Mouse (Mus musculus) c-Kit-negative CD71-positive TER-119-positive erythroid progenitor cells, embryonic 14.5 days (primary cell): ENCODE results near the gene Kcnab1.
A peak's percentile ranks its signal among the peaks of the same experiment; 100 is the strongest.

Source experiments
- DNase-seq: peaks from one replicate; pipeline ENCODE4 v3.0.0-alpha.2; 2013; ENCODE audit warnings: low read depth, low spot score

The Kcnab1 gene

DNA sequence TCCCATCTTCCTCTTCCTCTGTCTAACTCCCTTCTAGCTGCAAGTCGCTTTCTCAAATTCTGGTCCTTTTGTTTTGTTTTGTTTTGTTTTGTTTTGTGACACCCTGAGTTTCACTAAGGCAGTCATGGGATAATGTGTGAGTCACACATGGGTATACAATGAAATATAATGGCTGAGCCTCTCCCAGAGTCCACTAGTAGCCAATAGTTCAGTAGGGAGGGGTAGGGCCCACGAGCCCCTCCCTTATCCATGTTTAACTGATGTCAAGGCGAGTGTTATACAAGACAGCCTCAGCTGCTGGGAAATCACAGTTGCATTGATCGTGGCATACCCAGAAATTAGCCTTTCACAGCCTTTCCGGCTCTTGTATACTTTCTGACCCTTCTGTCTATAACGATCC lies 206.7 kb downstream of the Kcnab1 start:
- no peak for DNase-seq

DNA sequence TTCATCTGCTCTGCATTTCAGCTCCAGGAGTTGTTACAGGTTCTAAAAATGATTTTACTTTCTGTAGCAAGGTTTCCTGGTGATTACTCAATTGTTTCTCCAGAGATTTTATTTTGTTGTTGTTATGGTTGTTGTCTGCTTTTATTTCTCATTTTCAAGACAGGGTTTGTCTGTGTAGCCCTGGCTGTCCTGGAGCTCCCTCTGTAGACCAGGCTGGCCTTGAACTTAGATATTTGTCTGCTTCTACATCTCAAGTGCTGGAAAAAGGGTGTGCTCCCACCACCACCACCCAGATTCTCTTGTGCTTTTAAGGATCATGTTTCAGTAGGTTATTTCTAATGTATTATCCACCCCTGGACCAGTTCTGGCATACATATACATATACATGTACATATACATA lies 207.6 kb downstream of the Kcnab1 start:
- no peak for DNase-seq

DNA sequence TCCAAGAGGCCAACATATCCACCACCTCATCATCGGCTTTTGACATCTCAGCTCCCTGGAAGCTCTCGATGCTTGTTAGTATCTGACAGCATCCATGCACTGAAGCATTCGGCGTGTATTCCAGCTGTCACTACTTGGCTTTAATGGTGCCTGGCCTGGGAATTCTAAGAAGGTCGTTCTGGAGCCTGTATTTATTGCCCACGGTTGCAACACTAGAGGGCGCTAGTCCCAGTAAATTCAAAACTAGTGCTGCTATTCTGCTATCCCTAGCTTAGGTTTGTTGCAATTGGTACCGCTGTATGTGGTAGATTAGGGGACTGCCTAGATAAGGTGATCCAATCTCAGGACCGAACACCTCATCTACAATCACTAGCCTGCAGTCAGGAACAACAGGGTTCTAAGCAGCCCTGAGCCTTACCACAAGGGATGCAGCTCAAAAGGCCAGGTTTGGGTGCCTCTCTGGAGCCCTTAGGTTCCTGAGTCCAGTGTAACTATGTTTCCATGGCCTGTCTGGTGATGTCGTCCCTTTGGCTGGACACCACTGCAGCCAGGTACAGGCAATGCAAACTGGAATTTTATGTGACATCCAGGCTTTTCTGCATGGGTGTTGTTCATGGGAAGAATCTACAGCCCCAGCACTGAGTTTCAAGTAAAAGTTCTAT lies 208.8 kb downstream of the Kcnab1 start:
- peak; percentile 8 for DNase-seq

DNA sequence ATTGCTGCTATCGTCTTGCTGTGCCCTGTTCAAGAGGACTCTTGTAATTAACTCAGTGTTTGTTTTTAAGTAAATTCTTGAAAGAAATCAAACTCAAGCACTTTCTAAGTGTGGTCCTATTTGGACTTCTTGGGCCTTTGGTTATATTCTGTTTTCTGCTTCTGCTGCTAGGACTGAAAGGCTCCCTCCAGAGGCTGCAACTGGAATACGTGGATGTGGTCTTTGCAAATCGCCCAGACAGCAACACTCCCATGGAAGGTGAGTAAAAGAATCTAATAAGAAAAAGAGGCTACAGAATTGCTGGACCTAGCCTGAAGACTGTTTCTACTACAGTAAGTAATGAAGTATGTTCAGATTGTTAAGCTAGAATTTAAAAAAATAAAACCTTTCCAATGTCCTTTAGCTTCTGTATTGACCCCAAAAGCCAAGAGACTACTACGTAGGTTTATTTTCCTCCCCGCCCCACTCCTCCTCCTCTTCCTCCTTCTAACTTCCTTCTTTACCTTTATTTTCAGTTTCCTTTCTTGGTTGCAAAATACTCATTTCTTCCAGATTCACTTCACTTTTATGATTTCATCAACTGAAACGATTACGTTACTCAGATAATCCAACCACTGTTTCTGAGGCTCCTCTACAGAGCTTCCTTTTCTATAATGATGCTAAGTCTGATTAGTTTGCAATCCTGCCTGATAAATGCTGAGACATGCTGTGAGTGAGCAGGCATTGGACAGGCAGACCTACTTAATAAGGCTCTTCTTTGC lies 210.2 kb downstream of the Kcnab1 start:
- no peak for DNase-seq

DNA sequence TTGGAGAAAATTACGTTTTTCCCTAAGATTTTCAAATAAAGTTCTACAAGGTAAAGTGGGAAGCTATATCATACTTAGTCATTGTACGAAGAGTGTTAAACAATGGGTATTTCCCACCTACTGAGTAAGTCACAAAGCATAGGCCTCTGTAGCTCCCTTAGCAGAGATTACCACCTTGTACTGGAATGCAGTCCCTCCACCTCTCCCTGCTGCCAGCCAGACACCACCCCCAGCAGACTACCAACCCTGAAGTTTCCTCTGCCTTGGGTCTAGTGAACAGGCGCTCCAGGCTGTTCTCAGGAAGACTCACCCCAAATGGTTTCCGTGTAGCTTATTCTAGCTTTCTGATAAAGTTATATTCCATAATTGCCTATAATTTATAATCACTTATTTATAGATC lies 211.8 kb downstream of the Kcnab1 start:
- no peak for DNase-seq

DNA sequence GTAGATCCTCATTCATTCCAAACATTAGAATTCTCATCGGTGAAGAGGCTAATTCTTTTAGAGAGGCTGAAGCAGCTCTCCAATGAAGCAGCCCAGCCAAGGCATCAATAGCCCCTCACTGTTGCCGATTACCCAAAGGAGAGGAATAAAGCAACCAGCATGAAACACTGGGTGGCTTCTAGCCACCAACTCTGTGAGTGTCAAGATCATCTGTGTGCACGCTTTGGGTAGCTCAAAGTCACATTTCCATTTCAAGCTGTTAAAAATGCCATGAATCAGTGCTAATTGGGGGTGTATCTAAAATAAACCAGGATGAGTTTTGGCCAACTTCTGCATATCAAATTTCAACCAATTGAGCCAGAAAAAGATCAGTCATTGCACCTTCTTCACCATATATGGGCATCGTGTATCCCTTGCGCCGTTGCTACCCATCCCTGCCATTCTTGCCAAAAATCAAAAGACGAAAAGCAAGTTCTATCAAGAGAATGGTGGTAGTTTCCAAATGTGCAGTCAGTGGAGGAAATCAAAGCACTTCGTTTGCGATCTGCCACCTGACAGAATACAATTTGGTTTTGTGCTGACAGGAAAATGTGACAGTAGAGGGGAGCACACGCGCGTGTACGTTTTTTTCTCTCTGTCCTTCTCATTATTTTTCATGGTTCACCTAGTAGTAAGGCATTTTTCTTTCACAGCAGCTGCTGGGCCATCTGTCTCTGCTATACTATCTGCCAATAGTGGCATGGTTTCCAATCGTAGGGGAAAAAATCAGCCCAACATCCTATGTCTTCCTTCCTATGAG lies 213.0 kb downstream of the Kcnab1 start:
- DNase-seq = no peak

DNA sequence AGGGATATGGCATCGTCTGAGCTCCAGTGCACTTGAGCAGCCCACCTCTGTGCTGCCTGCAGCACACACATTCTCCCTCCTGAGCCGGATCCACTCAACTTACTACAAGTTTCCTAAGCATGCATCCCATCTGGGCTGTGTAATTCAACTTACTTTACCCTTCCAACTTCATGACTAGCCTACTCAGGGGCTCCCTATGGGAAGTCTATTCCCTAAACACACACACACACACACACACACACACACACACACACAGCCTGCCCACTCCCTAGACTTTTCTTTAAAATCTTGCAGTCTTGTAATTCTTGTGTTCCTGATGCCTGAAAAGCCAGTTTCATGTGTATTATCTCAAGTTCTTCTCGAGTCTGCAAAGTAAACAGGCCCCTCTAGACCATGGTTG lies 216.1 kb downstream of the Kcnab1 start:
- no peak for DNase-seq

DNA sequence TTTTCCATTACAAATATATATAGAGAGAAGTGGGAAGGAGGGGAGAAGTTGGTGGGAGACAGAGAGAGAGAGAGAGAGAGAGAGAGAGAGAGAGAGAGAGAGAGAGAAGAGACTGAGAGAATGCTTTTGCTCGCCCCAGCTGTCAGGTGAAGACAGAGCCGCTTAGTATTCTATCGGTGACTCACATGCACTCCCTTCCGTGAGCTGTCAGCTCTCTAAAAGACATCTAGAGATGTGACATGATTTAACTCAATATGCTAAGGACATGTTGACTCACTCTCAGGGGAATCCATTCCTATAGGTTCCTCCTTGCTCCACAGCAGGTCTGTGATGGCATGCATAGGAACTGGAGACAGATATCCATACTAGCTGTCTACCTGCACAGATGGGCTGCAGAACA lies 219.6 kb downstream of the Kcnab1 start:
- DNase-seq = no peak

DNA sequence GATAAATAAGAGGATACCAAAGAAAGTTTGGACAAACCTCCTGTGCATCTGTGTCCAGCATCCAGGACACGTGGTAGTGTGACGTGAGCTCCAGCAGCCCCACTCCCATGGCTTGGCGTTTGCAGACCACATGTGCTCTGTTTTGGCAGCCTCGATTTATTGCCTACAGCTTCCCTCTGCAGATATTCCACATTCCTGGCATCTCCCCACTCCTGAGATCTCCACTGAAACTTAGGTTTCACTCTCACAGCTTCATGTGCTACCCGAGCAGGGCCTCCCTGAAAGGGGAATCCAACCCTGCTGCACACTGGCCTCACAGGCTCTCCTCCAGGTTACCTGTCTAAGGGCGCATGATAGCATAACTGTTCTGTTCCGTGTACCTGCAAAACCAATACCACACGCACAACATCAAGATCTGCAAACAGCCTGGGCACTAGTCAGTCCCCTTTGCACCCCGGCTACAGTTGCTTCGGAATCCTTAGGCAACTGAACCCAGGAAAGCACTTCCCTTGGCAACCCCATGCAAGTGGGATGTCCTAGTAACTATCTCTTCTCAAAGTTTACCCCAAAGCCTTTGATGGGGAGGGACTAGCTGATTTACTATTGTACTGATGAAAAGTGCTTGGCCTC lies 228.8 kb downstream of the Kcnab1 start:
- no peak for DNase-seq

DNA sequence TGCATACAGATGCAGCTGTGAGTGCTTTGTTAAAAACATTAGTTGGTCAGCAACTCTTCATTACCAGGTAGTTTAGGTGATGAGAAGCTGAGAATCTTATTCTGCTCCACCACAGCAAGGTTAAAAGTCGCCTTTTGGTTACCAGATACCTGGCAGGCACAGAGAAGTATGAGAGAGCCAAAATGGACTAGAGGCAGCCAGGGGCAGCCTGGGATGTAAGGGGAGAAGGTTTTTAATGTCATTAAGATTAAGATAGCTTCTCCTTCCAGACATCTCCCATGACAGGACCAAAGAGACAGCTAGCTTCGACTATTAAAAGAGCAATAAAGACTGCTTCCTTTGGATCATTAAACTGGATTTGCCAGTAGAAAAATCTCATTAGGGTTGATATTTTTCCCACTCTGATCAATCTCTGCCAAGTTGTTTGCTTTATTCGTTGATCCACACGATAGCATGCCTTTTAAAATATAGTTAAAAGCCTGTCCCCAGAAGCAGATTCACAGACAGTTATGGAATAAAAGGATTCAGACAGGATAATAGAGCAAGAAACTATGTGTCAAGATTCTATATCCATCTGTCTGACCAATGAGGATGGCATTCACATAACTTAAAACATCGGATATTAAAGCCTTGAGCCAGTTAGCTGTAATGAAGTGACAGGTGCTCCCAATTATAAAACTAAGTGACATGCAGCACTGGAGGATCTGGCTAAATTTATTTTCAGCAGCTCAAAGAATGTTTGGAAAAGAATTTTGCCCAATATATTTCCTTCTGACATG lies 231.2 kb downstream of the Kcnab1 start:
- no peak for DNase-seq

DNA sequence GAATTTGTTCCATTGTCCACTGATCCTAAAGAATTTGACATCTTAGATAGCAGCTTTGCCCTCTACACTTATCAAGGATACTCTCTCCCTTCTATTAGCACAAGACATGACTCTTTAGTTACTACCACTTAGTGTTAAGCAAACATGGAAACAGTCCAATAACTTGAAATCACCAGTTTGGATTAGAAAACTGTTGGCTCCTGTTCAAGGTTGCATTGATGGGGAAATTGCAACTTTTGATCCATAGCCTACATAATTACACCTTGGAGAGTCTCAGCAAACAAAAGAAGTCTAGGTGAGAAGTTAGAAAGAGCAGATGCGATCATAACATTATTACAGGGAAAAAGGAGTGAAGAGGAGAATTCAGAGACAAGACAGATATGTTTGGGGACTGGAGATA lies 237.0 kb downstream of the Kcnab1 start:
- no peak for DNase-seq

DNA sequence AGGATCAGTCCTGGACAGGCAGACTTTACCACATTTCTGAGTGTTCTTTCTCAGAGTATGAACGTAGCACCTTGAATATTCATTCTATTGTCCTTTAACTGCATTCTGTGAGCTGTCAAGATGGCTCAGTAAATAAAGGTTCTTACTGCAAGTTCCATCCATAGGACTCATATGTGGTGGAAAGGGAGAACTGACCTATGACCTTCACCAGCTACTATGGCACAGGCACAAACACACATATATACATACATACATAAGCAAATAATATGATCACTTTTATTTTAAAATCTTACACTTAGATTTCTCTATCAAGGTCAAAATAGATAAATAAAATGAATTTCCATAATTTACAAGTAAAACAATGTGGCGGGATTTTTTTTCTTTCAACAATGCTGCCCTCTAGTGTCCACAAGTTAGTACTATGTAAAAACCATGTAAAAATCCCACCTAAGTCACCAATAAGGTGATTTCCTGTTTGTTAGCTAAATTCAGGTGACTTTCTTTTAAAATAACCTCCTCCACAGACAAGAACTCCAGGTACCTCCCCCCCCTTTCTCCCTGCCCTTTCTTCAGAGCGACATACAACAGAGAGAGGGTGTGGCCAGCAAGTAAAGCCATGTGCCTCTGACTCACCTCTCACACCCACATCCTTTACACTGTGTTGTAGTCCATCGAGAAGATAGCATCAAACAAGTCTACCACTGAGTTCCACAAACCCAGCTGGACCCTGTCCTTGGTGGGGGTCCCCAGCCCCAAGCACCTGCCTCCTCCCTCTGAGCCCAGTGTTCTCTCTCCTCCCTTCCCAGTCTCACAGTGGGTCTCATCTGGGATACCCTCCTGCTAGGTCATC lies 243.3 kb downstream of the Kcnab1 start:
- DNase-seq = no peak

DNA sequence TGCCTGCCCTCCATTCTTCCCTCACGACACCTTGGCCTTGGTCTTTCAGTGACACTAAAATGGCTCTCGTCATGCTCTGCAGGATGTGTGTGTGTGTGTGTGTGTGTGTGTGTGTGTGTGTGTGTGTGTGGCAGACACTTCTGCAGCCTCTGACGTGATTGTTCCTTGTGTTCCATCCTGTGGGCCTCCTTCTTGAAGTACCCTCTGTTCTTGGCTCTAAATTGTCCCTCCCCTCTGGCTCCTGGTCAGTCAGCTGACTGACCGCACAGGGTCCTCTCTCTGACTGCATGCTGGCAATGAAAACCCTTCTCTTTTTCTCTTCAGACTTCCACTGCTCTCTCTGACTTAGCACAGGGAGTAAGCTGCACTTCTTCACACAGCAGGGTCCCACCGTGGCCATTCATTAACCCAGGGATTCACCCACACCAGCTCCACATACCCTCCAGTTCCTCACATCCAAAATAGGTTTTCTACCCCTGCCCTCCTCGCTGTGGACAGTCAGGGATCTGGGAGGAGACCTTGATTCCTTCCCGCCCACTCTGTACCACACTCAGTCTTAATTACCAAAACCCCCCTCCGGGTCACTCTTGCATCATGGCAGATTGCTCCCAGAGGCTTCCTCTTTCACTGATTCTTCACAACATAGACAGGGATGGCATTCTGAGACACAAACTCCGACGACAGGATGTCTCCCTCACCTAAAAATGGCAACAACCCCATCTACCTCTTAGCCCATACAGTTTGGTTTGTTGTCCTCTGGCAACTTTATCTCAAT lies 244.3 kb downstream of the Kcnab1 start:
- DNase-seq = no peak

DNA sequence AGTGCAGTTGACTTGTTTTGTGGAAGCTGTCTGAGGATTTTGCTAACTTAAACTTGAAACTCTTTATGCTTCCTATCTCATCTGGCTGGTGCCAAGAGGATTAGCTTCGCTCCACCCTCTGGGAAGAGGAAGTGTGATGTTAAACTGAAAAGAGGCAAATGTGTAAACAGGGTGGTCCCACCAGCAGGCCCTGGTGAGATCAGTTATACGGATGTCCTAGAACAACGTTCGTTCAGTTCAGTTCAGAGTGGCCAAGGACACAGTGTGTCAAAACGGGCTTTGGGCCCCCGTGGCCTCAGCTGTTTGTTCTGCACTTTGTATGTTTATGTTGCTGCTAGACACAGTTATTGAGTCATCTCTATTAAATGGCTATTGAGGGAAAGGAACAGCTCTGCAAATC lies 246.3 kb downstream of the Kcnab1 start:
- no peak for DNase-seq

DNA sequence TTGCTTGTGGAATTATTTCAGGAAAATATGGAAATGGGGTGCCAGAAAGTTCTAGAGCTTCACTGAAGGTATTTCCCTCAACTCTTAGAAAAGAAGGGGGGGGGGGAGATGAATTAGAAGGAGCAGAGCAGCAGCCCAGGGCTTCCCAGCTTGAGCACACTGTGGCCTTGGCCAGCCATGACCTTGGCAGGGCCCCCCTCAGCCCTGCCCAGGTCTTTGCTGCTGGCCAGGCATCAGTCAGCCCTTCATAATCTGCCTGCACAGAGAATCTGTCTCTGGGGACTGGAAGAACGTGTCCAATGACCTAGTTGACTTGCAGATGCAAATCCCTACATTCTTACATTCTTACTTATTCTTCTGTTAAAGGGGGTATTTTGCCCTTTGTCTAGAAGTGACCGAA lies 249.1 kb downstream of the Kcnab1 start:
- DNase-seq = no peak

DNA sequence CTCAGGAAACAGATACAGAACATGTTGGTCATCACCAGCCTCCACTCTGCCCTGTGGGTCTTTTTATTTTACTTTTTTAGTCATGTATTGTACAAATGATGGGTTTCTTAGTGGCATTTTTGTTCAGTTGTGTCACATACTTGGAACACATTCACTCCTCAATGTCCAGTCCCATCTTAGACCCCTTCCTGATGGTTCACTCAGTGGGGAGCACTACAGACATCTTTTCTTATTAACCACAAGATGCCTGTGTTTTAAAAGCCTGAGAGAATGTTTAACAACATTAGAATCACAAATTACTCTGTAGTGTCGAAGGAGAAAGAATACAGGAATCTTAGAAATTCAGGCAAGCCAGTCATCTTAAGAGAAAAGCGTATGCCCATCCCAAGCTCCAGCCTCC lies 249.7 kb downstream of the Kcnab1 start:
- DNase-seq = no peak

DNA sequence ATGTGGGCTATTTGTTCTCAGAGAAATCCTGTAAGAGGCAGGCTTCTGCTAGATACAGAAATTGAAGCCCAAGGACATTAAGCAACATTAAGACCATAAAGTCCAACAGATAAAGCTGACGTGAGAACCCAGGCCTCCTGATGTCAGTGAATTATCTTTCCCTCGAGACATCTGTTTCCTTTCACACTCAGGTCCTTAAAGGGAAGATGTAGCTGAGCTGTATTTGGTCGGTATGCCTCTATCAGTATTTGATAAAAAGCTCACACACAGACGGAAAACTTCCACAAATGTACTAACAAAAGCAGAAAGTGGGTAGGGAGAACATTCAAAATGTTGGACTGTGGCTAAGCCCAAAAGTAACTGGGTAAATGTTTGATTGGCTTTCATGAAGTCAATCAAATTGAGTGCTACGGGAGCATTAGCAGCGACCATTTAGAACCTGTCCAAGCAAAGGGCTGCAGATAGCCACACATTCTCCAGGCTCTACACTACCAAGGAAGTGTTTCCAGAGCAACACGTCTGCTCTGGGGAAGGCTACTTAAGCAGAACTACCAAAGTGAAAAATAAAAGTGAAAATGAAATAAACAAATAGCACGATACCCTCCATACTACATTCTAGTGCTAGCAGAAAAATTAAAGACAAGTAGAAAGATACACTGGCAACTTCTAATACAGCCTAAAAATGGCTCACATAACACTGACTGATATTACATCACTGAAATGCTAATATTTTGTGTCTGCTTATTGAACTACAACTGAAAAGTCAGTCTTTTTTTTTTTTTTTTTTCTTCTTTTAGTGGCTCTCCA lies 251.2 kb downstream of the Kcnab1 start:
- DNase-seq = no peak

DNA sequence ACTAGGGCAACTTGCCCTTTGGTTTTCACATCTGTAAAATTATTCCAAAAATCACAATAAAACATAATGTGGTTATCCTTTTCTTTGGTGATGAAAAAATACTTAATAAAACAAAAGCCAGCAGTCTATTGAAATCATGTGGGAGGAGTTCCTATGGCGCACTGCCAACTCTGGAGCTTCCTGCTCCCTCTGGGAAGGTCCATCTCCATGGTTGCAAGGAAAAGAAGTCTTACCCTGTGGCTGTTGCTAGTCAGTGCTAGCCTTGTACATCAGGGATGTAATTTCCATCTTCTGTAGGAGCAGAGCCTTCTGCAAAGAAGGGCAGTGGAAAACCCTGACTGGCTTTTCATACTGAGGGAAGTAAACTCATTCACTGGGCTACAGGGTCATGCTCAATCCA lies 254.3 kb downstream of the Kcnab1 start:
- no peak for DNase-seq

DNA sequence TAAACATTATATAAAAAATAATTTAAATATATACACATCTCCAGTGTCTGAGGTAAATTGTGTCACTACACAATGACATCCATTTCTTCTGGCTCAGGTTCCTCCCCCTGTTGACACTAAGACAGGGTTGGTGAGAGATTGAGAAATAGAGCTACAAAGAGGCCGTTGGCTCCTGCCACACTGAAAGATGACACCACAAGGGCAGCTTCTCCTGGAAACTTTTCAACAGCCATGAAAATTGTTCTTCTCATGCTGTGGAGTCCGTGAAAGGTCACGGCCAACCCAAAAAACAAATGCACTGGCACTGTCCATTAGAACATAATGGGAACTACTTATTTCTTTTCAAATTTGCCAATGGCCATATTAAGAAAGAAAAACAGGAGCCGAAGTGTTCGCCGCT lies 256.0 kb downstream of the Kcnab1 start:
- no peak for DNase-seq
